Mouse (Mus musculus) right cerebral cortex, postnatal 25 days (tissue): ENCODE results near the gene Chid1.

ENCODE experiments used
- DNase-seq: peaks from one replicate; pipeline ENCODE4 v3.0.0; 2022

Chid1 gene

GRCm38 (mm10) chr7:141474160-141474559 is 65.5 kb downstream of the Chid1 start:
- no peak for DNase-seq

- DNase-seq: no peak
Observed at GRCm38 (mm10) chr7:141472763-141473162, 66.9 kb downstream of the Chid1 start.

GRCm38 (mm10) chr7:141472226-141472625 is 67.4 kb downstream of the Chid1 start:
- DNase-seq: no peak

GRCm38 (mm10) chr7:141471236-141471635 is 68.4 kb downstream of the Chid1 start:
- no peak for DNase-seq

- no peak for DNase-seq
Observed at GRCm38 (mm10) chr7:141470637-141470944, 69.1 kb downstream of the Chid1 start.

GRCm38 (mm10) chr7:141469901-141470636 is 69.6 kb downstream of the Chid1 start:
- DNase-seq: no peak

GRCm38 (mm10) chr7:141469352-141469751 is 70.3 kb downstream of the Chid1 start:
- no peak for DNase-seq

GRCm38 (mm10) chr7:141468522-141469211 is 71.0 kb downstream of the Chid1 start:
- no peak for DNase-seq

- DNase-seq: no peak
Observed at GRCm38 (mm10) chr7:141468164-141468521, 71.5 kb downstream of the Chid1 start.

GRCm38 (mm10) chr7:141467230-141468030 is 72.2 kb downstream of the Chid1 start, which contains the start of gene Cd151:
Gene Cd151, plus strand, starts transcription at chr7:141467392.
- DNase-seq: peak; percentile 68

GRCm38 (mm10) chr7:141466607-141467148 is 73.0 kb downstream of the Chid1 start:
- no peak for DNase-seq

- no peak for DNase-seq
Observed at GRCm38 (mm10) chr7:141466045-141466394, 73.6 kb downstream of the Chid1 start.

- no peak for DNase-seq
Observed at GRCm38 (mm10) chr7:141465388-141466044, 74.1 kb downstream of the Chid1 start.

GRCm38 (mm10) chr7:141464603-141465201 is 75.0 kb downstream of the Chid1 start:
- no peak for DNase-seq

- DNase-seq: no peak
Observed at GRCm38 (mm10) chr7:141463824-141464602, 75.6 kb downstream of the Chid1 start.

- DNase-seq: no peak
Observed at GRCm38 (mm10) chr7:141462333-141462821, 77.3 kb downstream of the Chid1 start.

- DNase-seq: no peak
Observed at GRCm38 (mm10) chr7:141461521-141462332, 77.9 kb downstream of the Chid1 start.

- DNase-seq: no peak
Observed at GRCm38 (mm10) chr7:141460391-141461113, 79.1 kb downstream of the Chid1 start, which contains the start of gene Cracr2b. Gene Cracr2b, plus strand, starts transcription at chr7:141461094.

GRCm38 (mm10) chr7:141460001-141460390 is 79.7 kb downstream of the Chid1 start:
- DNase-seq: no peak

- no peak for DNase-seq
Observed at GRCm38 (mm10) chr7:141459301-141459711, 80.4 kb downstream of the Chid1 start.
